Mouse (Mus musculus) B cell, adult (primary cell): ENCODE measurements around the gene Otulin. TPM values are rescaled to one million over a fixed set of nuclear protein-coding genes. Genes with fewer than 3 reads are reported as not detected.

ENCODE experiments used
- total RNA-seq: library from RNA; stranded (reverse); gene quantifications from 4 replicates; pipeline ENCODE4 v1.2.4, GENCODE M21; 2023; ENCODE audit not compliant: inconsistent age

Otulin gene
- 115 to 131 TPM (median 126 TPM) in 4 replicates for total RNA-seq

GRCm38 (mm10) chr15:27630601-27631383 is at the start of gene Otulin:
Otulin (minus strand) TSS chr15:27630693.

Other genes starting within 250 kb of the Otulin start
- 4.7 to 6.4 TPM (median 5.8 TPM) in 4 replicates for gene Ank, start 164.0 kb downstream of the Otulin start, total RNA-seq
- gene Otulinl, start 50.9 kb upstream of the Otulin start, total RNA-seq = 19.3 to 24.5 TPM (median 21.3 TPM) in 4 replicates